Mouse (Mus musculus) liver, embryonic 12.5 days (tissue): ENCODE data around the gene Cpvl. TPM values are rescaled to one million over a fixed set of nuclear protein-coding genes. Genes with fewer than 3 reads are reported as not detected.

Experiments used
- polyA plus RNA-seq: library from polyadenylated mRNA; unstranded; fragments of >200 nt; fragmentation: Nextera tagmentation; extraction: Ambion mirVana; gene quantifications from 2 replicates; pipeline ENCODE4 v1.2.1, GENCODE M21; 2016

Cpvl gene
- polyA plus RNA-seq, 1 experiment from 2014 or later, result not detected

Other genes with a start within 250 kb of the Cpvl start
- gene Tril, start 157.8 kb downstream of the Cpvl start, polyA plus RNA-seq, result 1.5 TPM in 2 replicates
- 4.9 and 5.9 TPM in 2 replicates for gene Chn2, start 60.9 kb upstream of the Cpvl start, polyA plus RNA-seq